Mouse (Mus musculus) liver, adult 2 months (tissue): ENCODE data around the gene Ccdc138. TPM values are rescaled to one million over a fixed set of nuclear protein-coding genes. Genes with fewer than 3 reads are reported as not detected.

Experiments
- DNase-seq: peaks from one replicate; pipeline ENCODE4 v3.0.0-alpha.2; 2011; ENCODE audit warnings: low read depth, low spot score; ENCODE audit errors: extremely low read depth
- H3K27ac ChIP-seq: fragments of 200-500 bp; replicated peaks from 2 replicates; pipeline ENCODE4 v1.5.1; 2012; ENCODE audit warnings: low read depth, mild to moderate bottlenecking, control low read depth, inconsistent platforms, low read length; ENCODE audit not compliant: insufficient read depth
- H3K27me3 ChIP-seq: fragments of 200-500 bp; 2 replicates; pipeline ENCODE4 v1.6.1; 2012; ENCODE audit warnings: mild to moderate bottlenecking, moderate library complexity, low read length, inconsistent platforms; ENCODE audit not compliant: control insufficient read depth, insufficient read depth
- H3K36me3 ChIP-seq: fragments of 200-500 bp; 2 replicates; pipeline ENCODE4 v1.6.1; 2012; ENCODE audit warnings: low read length, inconsistent platforms; ENCODE audit not compliant: control insufficient read depth, insufficient read depth
- H3K4me1 ChIP-seq: fragments of 200-500 bp; 2 replicates; pipeline ENCODE4 v1.6.1; 2011; ENCODE audit warnings: low read length; ENCODE audit not compliant: control insufficient read depth, insufficient read depth
- H3K4me3 ChIP-seq: fragments of 200-500 bp; 2 replicates; pipeline ENCODE4 v1.5.1; 2011; ENCODE audit warnings: low read depth, mild to moderate bottlenecking, control low read depth, low read length, moderate library complexity; ENCODE audit not compliant: insufficient read depth
- H3K79me2 ChIP-seq: fragments of 200-500 bp; 2 replicates; pipeline ENCODE4 v1.6.1; 2012; ENCODE audit warnings: inconsistent platforms, mild to moderate bottlenecking, low read length, moderate library complexity; ENCODE audit not compliant: control insufficient read depth, insufficient read depth
- H3K9ac ChIP-seq: fragments of 200-500 bp; 2 replicates; pipeline ENCODE4 v1.6.1; 2012; ENCODE audit warnings: low read depth, mild to moderate bottlenecking, control low read depth, inconsistent platforms, low read length
- CTCF ChIP-seq: fragments of 200-500 bp; IDR thresholded peaks from 2 replicates; pipeline ENCODE4 v1.5.1; 2011; ENCODE audit warnings: low read depth, low read length, control low read depth
- POLR2A ChIP-seq: fragments of 200-500 bp; IDR thresholded peaks from 2 replicates; pipeline ENCODE4 v1.6.1; 2011; ENCODE audit warnings: low read length, control low read depth; ENCODE audit not compliant: insufficient read depth; ENCODE audit errors: extremely low read depth
- WGBS: fragments of 180-500 bp; shearing (Covaris S2); methylation state at CpG from one replicate; pipeline ENCODE4 v1.1.7; 2018; 5-methylcytosine and 5-hydroxymethylcytosine counted together
- polyA plus RNA-seq: library from polyadenylated mRNA; depleted of rRNA; stranded (reverse); fragments of >200 nt; gene quantifications from 2 replicates; pipeline ENCODE4 v1.2.3, GENCODE M21; 2012
- total RNA-seq: library from RNA; depleted of rRNA; stranded (reverse); fragments of >200 nt; gene quantifications from 2 replicates; pipeline ENCODE4 v1.2.3, GENCODE M21; 2014

Gene Ccdc138
- total and polyA plus RNA-seq, 2 experiments = 0.31 to 2.5 TPM

DNA sequence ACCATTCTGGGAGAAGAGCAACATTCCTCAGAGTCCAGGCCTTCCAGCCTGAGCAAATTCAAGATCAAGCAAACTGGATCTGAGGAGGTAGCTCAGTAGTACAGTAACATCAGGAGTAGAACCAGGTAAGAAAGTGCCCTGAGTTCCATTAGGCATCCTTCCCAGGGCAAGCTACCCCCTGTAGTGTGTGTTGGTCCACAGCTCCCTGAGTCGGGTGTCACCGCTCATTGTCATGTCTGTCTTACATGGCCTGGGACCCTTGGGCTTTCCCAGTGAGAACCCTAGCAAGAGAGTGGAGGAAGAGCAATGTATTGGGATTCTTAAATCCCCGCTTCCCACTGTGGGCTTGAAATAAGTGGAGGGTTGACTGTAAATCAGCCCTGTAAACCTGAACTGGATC, 97.4 kb downstream of the Ccdc138 start:
- no peaks in the 10 kb centered on the region for H3K4me1 ChIP-seq

DNA sequence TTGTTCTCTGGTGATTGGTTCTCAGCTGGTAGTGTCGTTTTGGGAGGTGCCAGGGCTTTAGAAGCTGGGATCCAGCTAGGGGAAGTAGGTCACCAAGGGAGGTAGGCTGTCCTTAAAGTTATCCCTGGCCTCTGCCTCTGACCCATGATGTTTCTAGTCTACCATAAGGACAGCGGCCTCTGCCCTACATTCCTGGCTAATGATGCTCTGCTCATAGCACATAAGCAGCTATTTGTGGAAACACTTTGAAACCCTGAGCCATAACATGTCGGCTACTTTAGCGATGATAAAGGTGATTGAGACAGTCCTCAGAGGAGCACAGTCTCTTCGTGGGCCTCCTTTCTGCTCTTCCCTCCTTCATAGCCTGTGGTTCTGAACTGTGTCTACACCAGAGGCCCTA, 98.1 kb downstream of the Ccdc138 start:
- Histone ChIP-seq H3K27me3 (no peaks in the 10 kb centered on the region), H3K27ac (no peak overlapping the region), H3K79me2 (no peaks in the 10 kb centered on the region), H3K9ac (no peak overlapping the region), H3K4me3 (no peak overlapping the region), H3K4me1 (no peaks in the 10 kb centered on the region), H3K36me3 (no peaks in the 10 kb centered on the region)
- DNase-seq = no peak
- no peak for TF ChIP-seq CTCF
- TF ChIP-seq POLR2A = no peak
- 66% methylated on average over 5 of the region's 5 CpGs for WGBS

More for the DNA sequence above, 97.4 kb downstream of the Ccdc138 start:
- Histone ChIP-seq H3K9ac (no peak overlapping the region), H3K4me3 (no peak overlapping the region), H3K27me3 (no peaks in the 10 kb centered on the region), H3K79me2 (no peaks in the 10 kb centered on the region), H3K27ac (no peak overlapping the region), H3K36me3 (no peaks in the 10 kb centered on the region)
- WGBS = 88% methylated on average over 3 of the region's 3 CpGs
- DNase-seq = no peak
- no peak for TF ChIP-seq POLR2A
- no peak for TF ChIP-seq CTCF

GRCm38 (mm10) chr10:58600151-58600550, 102.4 kb downstream of the Ccdc138 start:
- TF ChIP-seq POLR2A (no peak), CTCF (no peak)
- Histone ChIP-seq H3K4me1 (no peaks in the 10 kb centered on the region), H3K4me3 (no peak overlapping the region), H3K79me2 (no peaks in the 10 kb centered on the region), H3K36me3 (no peaks in the 10 kb centered on the region), H3K9ac (no peak overlapping the region), H3K27ac (no peak overlapping the region), H3K27me3 (no peaks in the 10 kb centered on the region)
- no peak for DNase-seq
- WGBS = 74% methylated on average over 5 of the region's 5 CpGs

DNA sequence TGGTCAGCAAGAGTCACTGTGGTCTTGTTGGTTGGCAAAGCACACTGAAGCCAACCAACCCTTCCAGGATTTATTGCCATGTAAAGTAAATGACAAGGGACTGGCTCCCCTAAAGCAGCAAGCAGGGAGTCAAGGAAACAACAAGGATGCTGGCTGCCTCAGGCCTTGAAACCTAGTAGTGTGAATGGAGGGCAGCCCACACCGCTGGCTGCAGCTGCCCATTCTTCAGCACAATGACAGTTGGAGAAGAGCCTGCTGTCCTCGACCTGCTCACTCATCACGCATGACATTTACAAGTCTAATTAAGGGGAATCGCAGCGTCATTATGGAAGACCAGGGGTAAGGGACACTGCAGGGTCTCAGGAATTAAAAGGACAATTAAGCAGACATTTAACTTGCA, 103.2 kb downstream of the Ccdc138 start:
- Histone ChIP-seq H3K27me3 (no peaks in the 10 kb centered on the region), H3K4me1 (no peaks in the 10 kb centered on the region), H3K79me2 (no peaks in the 10 kb centered on the region), H3K27ac (no peak overlapping the region), H3K4me3 (no peak overlapping the region), H3K9ac (no peak overlapping the region), H3K36me3 (no peaks in the 10 kb centered on the region)
- no peak for DNase-seq
- 49% methylated on average over 5 of the region's 5 CpGs for WGBS
- TF ChIP-seq POLR2A (no peak), CTCF (no peak)

DNA sequence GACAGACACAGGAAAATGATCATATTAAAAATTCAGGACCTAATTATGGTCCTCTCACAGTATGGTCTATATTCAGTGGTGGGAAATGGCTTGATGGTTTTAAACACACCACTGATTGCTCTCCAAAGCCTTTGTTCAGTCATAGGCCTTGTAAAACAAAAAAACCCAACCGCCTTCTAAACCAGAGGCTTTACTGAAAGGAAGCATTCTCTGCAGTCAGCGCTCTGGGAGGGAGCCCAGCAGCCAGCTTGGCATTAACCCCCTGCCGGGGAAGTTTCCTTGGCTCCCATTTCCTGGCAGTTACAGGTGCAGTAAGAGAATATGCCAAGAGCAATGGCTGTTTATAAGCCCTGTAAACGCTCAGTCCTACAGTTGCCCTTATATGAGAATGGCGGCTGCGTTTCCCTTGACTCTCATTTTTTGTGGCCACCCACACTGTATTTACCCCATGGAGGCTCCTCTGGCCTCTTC, 103.7 kb downstream of the Ccdc138 start:
- TF ChIP-seq POLR2A = no peak
- no peak for TF ChIP-seq CTCF
- H3K4me3 ChIP-seq = no peak overlapping the region
- no peak overlapping the region for H3K27ac ChIP-seq
- no peak for DNase-seq
- H3K79me2 ChIP-seq = no peaks in the 10 kb centered on the region
- no peak overlapping the region for H3K9ac ChIP-seq
- 67% methylated on average over 6 of the region's 6 CpGs for WGBS
- H3K4me1 ChIP-seq = no peaks in the 10 kb centered on the region
- no peaks in the 10 kb centered on the region for H3K27me3 ChIP-seq
- H3K36me3 ChIP-seq = no peaks in the 10 kb centered on the region

DNA sequence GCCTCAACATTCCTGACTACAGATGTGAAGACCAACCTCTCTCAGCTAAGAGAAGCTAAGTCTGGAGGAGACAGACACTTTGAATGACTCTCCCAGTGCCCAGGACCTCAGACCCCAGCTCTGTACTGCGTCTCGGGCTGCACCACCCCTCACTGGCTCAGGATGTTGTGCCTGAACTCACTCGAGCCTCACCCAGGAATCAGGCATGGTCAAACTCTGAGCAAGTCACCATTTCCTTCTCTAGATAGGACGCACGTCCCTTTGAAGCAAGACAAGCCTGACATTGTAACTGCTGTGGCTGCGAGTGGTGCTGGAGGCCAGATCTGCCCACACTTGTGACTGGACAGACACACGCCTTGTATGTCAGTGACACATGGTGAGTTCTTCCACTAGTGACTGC, 104.2 kb downstream of the Ccdc138 start:
- WGBS = 73% methylated on average over 7 of the region's 7 CpGs
- Histone ChIP-seq H3K27ac (no peak overlapping the region), H3K9ac (no peak overlapping the region), H3K27me3 (no peaks in the 10 kb centered on the region), H3K79me2 (no peaks in the 10 kb centered on the region), H3K36me3 (no peaks in the 10 kb centered on the region), H3K4me3 (no peak overlapping the region), H3K4me1 (no peaks in the 10 kb centered on the region)
- DNase-seq = no peak
- no peak for TF ChIP-seq POLR2A
- no peak for TF ChIP-seq CTCF
